8 mouse cellular contexts compared by ENCODE assay signal in genomic region chr13:43215144-43215993, GRCm38 (mm10). TPM values are rescaled to one million over a fixed set of nuclear protein-coding genes. Genes with fewer than 3 reads are reported as not detected.
DNase-seq lines count a peak whose midpoint lies in the region; ATAC-seq and TF ChIP-seq lines count a peak whose summit lies in the region.

No protein-coding gene starts in this region.

- H3K4me3 ChIP-seq in lung, embryonic 16.5 days (ENCODE audit: low read length) = no peak overlapping the region
- peak overlapping the region; percentile 5; the same call in 1 of the 2 replicates for H3K4me3 ChIP-seq in hindbrain, postnatal 0 days (ENCODE audit: low read length)
- H3K4me3 ChIP-seq in midbrain, postnatal 0 days (ENCODE audit: low read depth, low read length) = peak overlapping the region; percentile 18; the same call in 1 of the 2 replicates
- no peak overlapping the region for H3K4me3 ChIP-seq in gastrocnemius, adult 2 months

- peak overlapping the region; percentile 38 for H3K4me2 ChIP-seq in lung, embryonic 16.5 days (ENCODE audit: low read depth, low read length)
- H3K4me2 ChIP-seq in hindbrain, postnatal 0 days (ENCODE audit: low read depth, low read length) = peak overlapping the region; percentile 38
- peak overlapping the region; percentile 50 for H3K4me2 ChIP-seq in midbrain, postnatal 0 days (ENCODE audit: low read depth, low read length, poor library complexity, severe bottlenecking)

- no peak for TF ChIP-seq POLR2A in brain, embryonic 14.5 days (IDR thresholded peaks at IDR 0.05; ENCODE audit: borderline replicate concordance, extremely low read depth, insufficient read depth, insufficient read length, poor library complexity, severe bottlenecking)

- intact Hi-C loops in gastrocnemius, adult 2 months (cut with DNase I) = no loop called here

- DNase-seq in lung, postnatal 25 days (ENCODE audit: low spot score) = no peak
- peak; percentile 81 for DNase-seq in brain, embryonic 14.5 days (ENCODE audit: low read depth)
- peak; percentile 78 for DNase-seq in hindbrain, postnatal 0 days (ENCODE audit: low spot score)
- peak; percentile 77 for DNase-seq in midbrain, postnatal 0 days (ENCODE audit: low spot score)
- DNase-seq in gastrocnemius, adult 2 months = no peak
- DNase-seq in layer of hippocampus, adult 9-10 months (ENCODE audit: low spot score) = no peak

- peaks cover 40% of the 10 kb centered on the region for H3K4me1 ChIP-seq in lung, embryonic 16.5 days (replicated peaks; ENCODE audit: control insufficient read depth, insufficient read depth, low read length)
- H3K4me1 ChIP-seq in hindbrain, postnatal 0 days (ENCODE audit: insufficient read depth, low read length) = peaks cover 9% of the 10 kb centered on the region
- H3K4me1 ChIP-seq in midbrain, postnatal 0 days (ENCODE audit: insufficient read depth, low read length) = peaks cover 3% of the 10 kb centered on the region

- WGBS in lung, embryonic 16.5 days = 18% methylated on average over 18 of the region's 19 CpGs
- 19% methylated on average over 19 of the region's 19 CpGs for WGBS in hindbrain, postnatal 0 days
- 16% methylated on average over 19 of the region's 19 CpGs for WGBS in midbrain, postnatal 0 days

- no peak overlapping the region for H3K9ac ChIP-seq in lung, embryonic 16.5 days (ENCODE audit: low read length)
- H3K9ac ChIP-seq in hindbrain, postnatal 0 days (replicated peaks; ENCODE audit: low read length) = no peak overlapping the region
- no peak overlapping the region for H3K9ac ChIP-seq in midbrain, postnatal 0 days (replicated peaks; ENCODE audit: low read length, poor library complexity, severe bottlenecking)

- H3K9me3 ChIP-seq in lung, embryonic 16.5 days (ENCODE audit: control insufficient read depth, low read length) = no peaks in the 10 kb centered on the region
- H3K9me3 ChIP-seq in hindbrain, postnatal 0 days (ENCODE audit: low read length) = no peaks in the 10 kb centered on the region
- H3K9me3 ChIP-seq in midbrain, postnatal 0 days (ENCODE audit: low read length) = no peaks in the 10 kb centered on the region

- no peaks in the 10 kb centered on the region for H3K36me3 ChIP-seq in lung, embryonic 16.5 days (ENCODE audit: control insufficient read depth, insufficient read depth, low read length)
- H3K36me3 ChIP-seq in hindbrain, postnatal 0 days (ENCODE audit: insufficient read depth, low read length) = no peaks in the 10 kb centered on the region
- no peaks in the 10 kb centered on the region for H3K36me3 ChIP-seq in midbrain, postnatal 0 days (ENCODE audit: insufficient read depth, low read length)

- TF ChIP-seq CTCF in brain, embryonic 14.5 days (IDR thresholded peaks at IDR 0.05; ENCODE audit: borderline replicate concordance, extremely low read depth, insufficient read depth, insufficient read length) = no peak
- no peak for TF ChIP-seq CTCF in hindbrain, postnatal 0 days (IDR thresholded peaks at IDR 0.05; ENCODE audit: low read depth)
- TF ChIP-seq CTCF in midbrain, postnatal 0 days (IDR thresholded peaks at IDR 0.05) = no peak
- no peak for TF ChIP-seq CTCF in gastrocnemius, adult 2 months (IDR thresholded peaks at IDR 0.05)

- no peak; the same call in 1 of the 2 replicates for ATAC-seq in lung, embryonic 16.5 days (ENCODE audit: low read depth)
- ATAC-seq in hindbrain, postnatal 0 days = peak; percentile 88
- ATAC-seq in midbrain, postnatal 0 days (ENCODE audit: low FRiP score) = peak; percentile 87
- ATAC-seq in erythroid progenitor cell, adult 5-6 weeks (replicated peaks; ENCODE audit: low FRiP score, poor library complexity, severe bottlenecking) = no peak

- peak overlapping the region; percentile 79 for H3K27ac ChIP-seq in lung, embryonic 16.5 days (ENCODE audit: low read length)
- peak overlapping the region; percentile 41; the same call in 1 of the 2 replicates for H3K27ac ChIP-seq in hindbrain, postnatal 0 days
- peak overlapping the region; percentile 62; the same call in 1 of the 2 replicates for H3K27ac ChIP-seq in midbrain, postnatal 0 days (ENCODE audit: low read depth, low read length)
- H3K27ac ChIP-seq in gastrocnemius, adult 2 months = no peak overlapping the region

- H3K27me3 ChIP-seq in lung, embryonic 16.5 days (ENCODE audit: control insufficient read depth, insufficient read depth, low read depth, low read length) = no peaks in the 10 kb centered on the region
- no peaks in the 10 kb centered on the region for H3K27me3 ChIP-seq in hindbrain, postnatal 0 days (ENCODE audit: insufficient read depth, low read length)
- no peaks in the 10 kb centered on the region for H3K27me3 ChIP-seq in midbrain, postnatal 0 days (ENCODE audit: insufficient read depth, low read length)

RNA-seq across cellular contexts. Expression of gene Tbc1d7, which starts 44.1 kb away (rescaled TPM):
- 44.4 and 47.3 TPM in 2 replicates for polyA plus RNA-seq in lung, embryonic 16.5 days (2015; fragmentation: Nextera tagmentation; extraction: Ambion mirVana)
- 43.0 and 46.2 TPM in 2 replicates for polyA plus RNA-seq in brain, embryonic 14.5 days (2012; rRNA removed)
- total RNA-seq in hindbrain, postnatal 0 days (2014; rRNA removed) = 39.9 and 42.7 TPM in 2 replicates
- 86.6 and 87.9 TPM in 2 replicates for polyA plus RNA-seq in hindbrain, postnatal 0 days (2015; fragmentation: Nextera tagmentation; extraction: Ambion mirVana)
- total RNA-seq in midbrain, postnatal 0 days (2014; rRNA removed) = 30.8 and 48.9 TPM in 2 replicates
- polyA plus RNA-seq in midbrain, postnatal 0 days (2015; fragmentation: Nextera tagmentation; extraction: Ambion mirVana) = 85.9 and 94.3 TPM in 2 replicates
- 10 to 100 TPM; 20.7 to 29.4 TPM for total RNA-seq in gastrocnemius, adult 2 months (2021)
- total RNA-seq in erythroid progenitor cell, adult 5-6 weeks (2015; ENCODE audit: low replicate concordance) = 1.4 TPM in 1 of 2 replicates, not detected in the other
- total RNA-seq in erythroid progenitor cell, adult 5-6 weeks (2017; ENCODE audit: low replicate concordance) = 1.4 TPM in 1 of 2 replicates, not detected in the other

Comparison
In these comparisons a context has a peak if more than half of its experiments do, and no peak if none do; other contexts are left out.
1. ATAC-seq: peak in hindbrain, postnatal 0 days (single experiment) and midbrain, postnatal 0 days (single experiment); none in lung, embryonic 16.5 days (single experiment) and erythroid progenitor cell, adult 5-6 weeks (single experiment).
2. H3K4me3 ChIP-seq: peak in hindbrain, postnatal 0 days (single experiment) and midbrain, postnatal 0 days (single experiment); none in lung, embryonic 16.5 days (single experiment) and gastrocnemius, adult 2 months (single experiment).
3. DNase-seq: peak in brain, embryonic 14.5 days (single experiment), hindbrain, postnatal 0 days (single experiment) and midbrain, postnatal 0 days (single experiment); none in lung, postnatal 25 days (single experiment), gastrocnemius, adult 2 months (single experiment) and layer of hippocampus, adult 9-10 months (single experiment).
4. RNA of gene Tbc1d7, which starts 44.1 kb away (total RNA-seq): 39.9 to 42.7 TPM in hindbrain, postnatal 0 days, 30.8 to 48.9 TPM in midbrain, postnatal 0 days and 20.7 to 29.4 TPM in gastrocnemius, adult 2 months; 1.4 TPM in erythroid progenitor cell, adult 5-6 weeks; every median in the first group is over 4 times any median in the second.
5. Peak in every context shown above with its lines, with median percentiles within 50 percentile points of each other: H3K4me2 ChIP-seq.